Mouse (Mus musculus): ENCODE results near the gene Gm13043. TPM values are rescaled to one million over a fixed set of nuclear protein-coding genes. Genes with fewer than 3 reads are reported as not detected.

The Gm13043 gene
- not detected for polyA plus RNA-seq (2014; fragmentation: Illumina TruSeq; extraction: RNeasy Lipid Tissue Mini Kit (QIAGEN cat#74804); ENCODE audit: low read depth, low replicate concordance)

DNA sequence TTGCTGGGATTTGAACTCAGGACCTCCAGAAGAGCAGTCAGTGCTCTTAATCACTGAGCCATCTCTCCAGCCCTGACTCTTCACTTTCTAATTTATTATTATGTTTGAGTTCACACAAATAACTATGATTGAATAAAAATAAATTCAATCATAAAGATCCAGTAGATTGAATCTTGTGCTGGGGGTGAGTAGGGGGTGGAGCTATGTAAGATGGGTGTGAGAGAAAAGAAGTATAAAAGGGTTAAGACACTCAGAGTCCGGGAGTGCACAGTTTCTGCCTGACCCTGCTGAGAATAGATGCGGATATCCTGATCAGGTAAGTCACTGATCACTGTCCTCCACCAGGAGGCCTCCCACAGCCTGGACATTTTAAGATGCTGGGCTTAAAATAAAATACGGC lies at the start of gene Gm13043:
Gene Gm13043, plus strand, starts transcription at position 301 of the 400 bp plus-strand sequence.

DNA sequence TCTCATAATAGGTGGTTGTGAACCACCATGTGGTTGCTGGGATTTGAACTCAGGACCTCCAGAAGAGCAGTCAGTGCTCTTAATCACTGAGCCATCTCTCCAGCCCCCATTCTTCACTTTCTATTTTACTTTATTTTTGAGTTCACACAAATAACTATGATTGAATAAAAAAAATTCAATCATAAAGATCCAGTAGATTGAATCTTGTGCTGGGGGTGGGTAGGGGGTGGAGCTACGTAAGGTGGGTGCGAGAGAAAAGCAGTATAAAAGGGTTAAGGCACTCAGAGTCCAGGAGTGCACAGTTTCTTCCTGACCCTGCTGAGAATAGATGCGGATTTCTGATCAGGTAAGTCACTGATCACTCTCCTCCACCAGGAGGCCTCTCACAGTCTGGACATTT lies 24.5 kb downstream of the Gm13043 start, which contains the start of gene Gm13040:
Gene Gm13040, plus strand, starts transcription at position 301 of the 400 bp plus-strand sequence.

DNA sequence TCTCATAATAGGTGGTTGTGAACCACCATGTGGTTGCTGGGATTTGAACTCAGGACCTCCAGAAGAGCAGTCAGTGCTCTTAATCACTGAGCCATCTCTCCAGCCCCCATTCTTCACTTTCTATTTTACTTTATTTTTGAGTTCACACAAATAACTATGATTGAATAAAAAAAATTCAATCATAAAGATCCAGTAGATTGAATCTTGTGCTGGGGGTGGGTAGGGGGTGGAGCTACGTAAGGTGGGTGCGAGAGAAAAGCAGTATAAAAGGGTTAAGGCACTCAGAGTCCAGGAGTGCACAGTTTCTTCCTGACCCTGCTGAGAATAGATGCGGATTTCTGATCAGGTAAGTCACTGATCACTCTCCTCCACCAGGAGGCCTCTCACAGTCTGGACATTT lies 40.3 kb downstream of the Gm13043 start, which contains the start of the genes BC080695 and Gm13057:
Gene BC080695, plus strand, starts transcription at position 301 of the 400 bp plus-strand sequence.
Gene Gm13057, plus strand, starts transcription at position 310 of the 400 bp plus-strand sequence.

Other genes with a start within 250 kb of the Gm13043 start
- gene Pdpn, start 211.8 kb upstream of the Gm13043 start, polyA plus RNA-seq (2014; fragmentation: Illumina TruSeq; extraction: RNeasy Lipid Tissue Mini Kit (QIAGEN cat#74804); ENCODE audit: low read depth, low replicate concordance), result 0.77 TPM
- gene Lrrc38, start 161.6 kb upstream of the Gm13043 start, polyA plus RNA-seq (2014; fragmentation: Illumina TruSeq; extraction: RNeasy Lipid Tissue Mini Kit (QIAGEN cat#74804); ENCODE audit: low read depth, low replicate concordance), result not detected
- not detected for gene Pramel1, start 116.9 kb upstream of the Gm13043 start, polyA plus RNA-seq (2014; fragmentation: Illumina TruSeq; extraction: RNeasy Lipid Tissue Mini Kit (QIAGEN cat#74804); ENCODE audit: low read depth, low replicate concordance)
- gene Pramef8, start 98.9 kb upstream of the Gm13043 start, polyA plus RNA-seq (2014; fragmentation: Illumina TruSeq; extraction: RNeasy Lipid Tissue Mini Kit (QIAGEN cat#74804); ENCODE audit: low read depth, low replicate concordance), result 5.3 TPM
- not detected for gene Oog4, start 61.0 kb upstream of the Gm13043 start, polyA plus RNA-seq (2014; fragmentation: Illumina TruSeq; extraction: RNeasy Lipid Tissue Mini Kit (QIAGEN cat#74804); ENCODE audit: low read depth, low replicate concordance)
- not detected for gene Gm13040, start 24.6 kb downstream of the Gm13043 start, polyA plus RNA-seq (2014; fragmentation: Illumina TruSeq; extraction: RNeasy Lipid Tissue Mini Kit (QIAGEN cat#74804); ENCODE audit: low read depth, low replicate concordance)
- not detected for gene BC080695, start 40.4 kb downstream of the Gm13043 start, polyA plus RNA-seq (2014; fragmentation: Illumina TruSeq; extraction: RNeasy Lipid Tissue Mini Kit (QIAGEN cat#74804); ENCODE audit: low read depth, low replicate concordance)
- not detected for gene Gm13057, start 40.4 kb downstream of the Gm13043 start, polyA plus RNA-seq (2014; fragmentation: Illumina TruSeq; extraction: RNeasy Lipid Tissue Mini Kit (QIAGEN cat#74804); ENCODE audit: low read depth, low replicate concordance)
- not detected for gene Gm13083, start 103.7 kb downstream of the Gm13043 start, polyA plus RNA-seq (2014; fragmentation: Illumina TruSeq; extraction: RNeasy Lipid Tissue Mini Kit (QIAGEN cat#74804); ENCODE audit: low read depth, low replicate concordance)
- not detected for gene Gm13088, start 145.9 kb downstream of the Gm13043 start, polyA plus RNA-seq (2014; fragmentation: Illumina TruSeq; extraction: RNeasy Lipid Tissue Mini Kit (QIAGEN cat#74804); ENCODE audit: low read depth, low replicate concordance)
- gene Gm13089, start 191.4 kb downstream of the Gm13043 start, polyA plus RNA-seq (2014; fragmentation: Illumina TruSeq; extraction: RNeasy Lipid Tissue Mini Kit (QIAGEN cat#74804); ENCODE audit: low read depth, low replicate concordance), result not detected
- gene Gm13078, start 208.1 kb downstream of the Gm13043 start, polyA plus RNA-seq (2014; fragmentation: Illumina TruSeq; extraction: RNeasy Lipid Tissue Mini Kit (QIAGEN cat#74804); ENCODE audit: low read depth, low replicate concordance), result not detected